Mouse (Mus musculus): ENCODE data around the gene Gse1.

Gse1 gene

DNA sequence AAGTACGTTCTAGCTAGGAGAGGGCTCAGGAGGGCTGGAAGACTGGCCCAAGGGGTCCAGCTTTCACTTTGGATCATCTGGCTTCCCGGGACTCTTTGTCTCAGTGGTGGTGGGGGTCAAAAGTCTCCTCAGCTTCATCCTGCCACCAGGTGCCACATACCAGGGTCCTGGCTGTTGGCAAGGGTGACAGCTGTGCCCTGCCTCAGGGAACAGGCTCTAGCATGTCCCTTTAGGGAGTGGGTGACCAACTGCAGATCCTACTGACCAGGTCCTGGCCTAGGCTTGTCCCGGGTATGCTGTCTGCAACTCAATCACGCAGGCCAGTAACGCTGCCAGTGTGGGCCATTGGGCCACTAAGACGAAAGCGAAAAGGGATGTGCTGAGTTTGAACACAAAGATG, 15.7 kb upstream of the Gse1 start:
- no peak for DNase-seq (ENCODE audit: low read depth, low spot score)

DNA sequence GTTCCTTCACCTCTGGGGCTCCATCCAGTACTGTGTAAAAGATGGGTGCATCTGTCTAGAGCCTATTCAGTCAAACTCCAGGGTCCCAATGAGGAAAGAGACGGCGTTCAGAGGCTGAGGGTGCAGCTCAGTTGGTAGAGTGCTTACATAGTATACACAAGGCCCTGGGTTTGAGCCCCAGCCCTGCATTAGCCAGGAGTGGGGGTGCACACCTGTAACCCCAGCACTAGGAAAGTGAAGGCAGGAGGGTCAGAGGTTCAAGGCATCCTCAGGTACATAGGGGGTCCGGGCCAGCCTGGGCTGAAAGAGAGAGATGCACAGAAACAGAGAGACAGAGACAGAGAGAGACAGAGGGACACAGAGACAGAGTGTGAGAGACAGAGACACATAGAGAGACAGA, 15.0 kb upstream of the Gse1 start:
- DNase-seq (ENCODE audit: low read depth, low spot score): no peak

DNA sequence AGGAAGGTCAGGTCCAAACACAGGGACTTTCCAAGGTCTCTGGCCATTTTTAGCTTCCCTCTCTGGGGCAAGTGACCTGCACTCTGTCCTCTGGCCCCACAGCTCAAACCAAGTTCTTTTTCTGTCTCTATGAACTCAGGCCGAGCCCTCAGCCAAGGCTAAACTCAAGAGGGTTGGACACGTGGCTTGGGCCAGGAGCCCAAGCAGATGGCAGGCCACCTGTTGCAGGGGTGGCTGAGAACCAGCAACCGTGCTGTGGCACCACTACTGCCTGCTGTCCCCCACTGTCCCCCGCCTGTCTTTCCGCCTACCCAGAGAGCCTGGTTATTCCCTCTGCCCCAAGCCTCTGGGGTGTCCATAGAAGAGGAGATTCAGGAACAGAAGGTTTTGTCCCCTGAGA, 14.3 kb upstream of the Gse1 start:
- DNase-seq (ENCODE audit: low read depth, low spot score): no peak

DNA sequence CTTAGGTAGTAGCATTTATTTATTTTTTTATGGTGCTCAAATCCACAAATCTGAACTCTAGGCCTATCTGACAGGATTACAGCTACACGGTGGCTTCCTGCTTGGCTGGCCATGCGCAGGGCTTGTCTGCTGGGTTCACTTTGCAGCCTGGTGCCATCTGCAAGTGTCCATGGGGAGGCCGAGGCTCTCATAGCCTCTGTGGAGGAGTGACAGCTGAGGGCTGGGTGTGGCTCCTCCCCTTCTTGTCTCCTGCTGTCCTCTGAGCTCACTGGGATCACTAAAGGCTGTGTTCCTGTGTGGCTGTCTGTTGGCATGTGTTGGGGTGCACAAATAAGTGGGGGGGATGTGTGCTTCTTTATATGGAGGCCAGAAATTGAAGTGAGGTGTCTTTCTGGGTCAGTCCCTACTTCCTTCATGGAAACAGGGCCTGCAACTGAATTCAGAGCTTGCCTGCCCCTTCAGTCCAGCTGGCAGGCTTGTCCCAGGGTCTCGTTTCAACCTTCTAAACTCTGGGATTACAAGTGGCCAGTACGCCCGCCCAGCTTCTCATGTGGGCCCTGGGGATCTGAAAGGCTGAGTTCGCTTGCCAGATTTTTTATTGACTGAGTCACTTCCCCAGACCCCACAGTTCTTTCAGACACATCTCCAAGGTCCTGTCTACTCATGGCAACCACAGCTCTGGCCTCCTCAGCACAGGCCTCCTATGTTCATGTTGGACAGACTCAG, 12.7 kb upstream of the Gse1 start:
- DNase-seq (ENCODE audit: low read depth, low spot score): no peak

DNA sequence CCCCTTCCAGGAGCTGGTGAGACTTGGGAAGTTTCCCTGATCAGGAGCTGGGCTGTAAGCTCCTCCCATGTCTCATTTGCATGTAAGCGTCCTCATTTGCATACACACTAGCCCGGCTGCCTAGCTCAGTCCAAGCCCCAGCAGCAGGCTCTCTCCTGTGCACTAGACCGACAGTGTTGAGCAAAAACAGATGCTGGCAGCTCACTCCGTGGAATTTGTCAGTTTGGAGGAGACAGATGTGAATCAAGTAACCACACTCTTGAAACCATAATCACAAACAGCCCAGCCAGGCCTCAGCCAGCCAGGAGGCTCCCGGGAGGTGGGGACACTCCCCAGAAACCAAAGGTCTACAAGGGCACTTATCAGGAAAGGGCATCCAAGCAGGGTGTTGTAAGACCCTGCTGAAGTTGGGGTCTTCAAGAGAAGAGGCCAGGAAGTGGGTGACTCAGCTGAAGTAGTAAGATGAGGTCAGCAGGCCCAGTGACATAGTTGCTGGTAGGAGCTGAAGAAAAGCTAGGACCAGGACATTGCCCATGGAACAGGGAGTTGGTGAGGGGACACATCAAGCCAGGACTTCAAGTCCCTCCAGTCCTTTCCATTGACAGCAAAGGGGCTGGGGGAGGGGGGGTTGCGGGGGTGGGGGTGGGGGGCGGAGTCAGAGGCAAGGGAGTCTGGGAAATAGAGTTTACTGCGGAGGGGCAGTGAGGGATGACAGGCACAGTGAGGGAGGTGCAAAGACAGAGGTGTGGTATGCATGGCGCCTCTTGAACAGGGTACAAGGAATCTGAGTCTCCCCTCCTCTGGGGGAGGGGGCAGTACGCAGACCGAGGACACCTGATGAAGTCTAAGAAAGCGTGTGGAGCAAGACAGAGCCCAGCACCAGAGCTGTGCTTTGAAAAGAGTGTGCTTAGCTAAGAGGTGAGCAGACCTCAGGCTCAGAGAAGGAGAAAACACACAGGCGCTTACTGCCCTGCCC, 11.1 kb upstream of the Gse1 start:
- DNase-seq (ENCODE audit: low read depth, low spot score): peak; percentile 82

DNA sequence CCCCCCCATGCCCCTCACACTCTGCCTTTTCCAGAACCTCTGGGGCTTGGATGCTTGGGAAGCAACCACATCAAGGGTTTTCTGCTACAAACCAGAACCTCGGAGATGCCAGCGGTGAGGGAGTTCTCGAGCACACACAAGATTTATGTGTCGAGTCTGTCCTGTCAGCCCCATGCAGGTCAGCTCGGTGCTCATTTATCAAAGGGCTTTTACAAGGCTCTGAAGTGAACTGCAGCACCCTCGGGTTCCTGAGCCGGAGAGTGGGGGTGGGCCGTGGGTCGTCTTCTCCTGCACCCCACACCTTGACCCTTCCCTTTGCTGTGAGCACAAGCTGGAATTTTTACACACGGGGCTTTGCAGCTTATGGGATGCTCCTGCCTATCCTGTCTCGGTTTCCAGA, 5.7 kb upstream of the Gse1 start:
- DNase-seq (ENCODE audit: low read depth, low spot score): no peak

DNA sequence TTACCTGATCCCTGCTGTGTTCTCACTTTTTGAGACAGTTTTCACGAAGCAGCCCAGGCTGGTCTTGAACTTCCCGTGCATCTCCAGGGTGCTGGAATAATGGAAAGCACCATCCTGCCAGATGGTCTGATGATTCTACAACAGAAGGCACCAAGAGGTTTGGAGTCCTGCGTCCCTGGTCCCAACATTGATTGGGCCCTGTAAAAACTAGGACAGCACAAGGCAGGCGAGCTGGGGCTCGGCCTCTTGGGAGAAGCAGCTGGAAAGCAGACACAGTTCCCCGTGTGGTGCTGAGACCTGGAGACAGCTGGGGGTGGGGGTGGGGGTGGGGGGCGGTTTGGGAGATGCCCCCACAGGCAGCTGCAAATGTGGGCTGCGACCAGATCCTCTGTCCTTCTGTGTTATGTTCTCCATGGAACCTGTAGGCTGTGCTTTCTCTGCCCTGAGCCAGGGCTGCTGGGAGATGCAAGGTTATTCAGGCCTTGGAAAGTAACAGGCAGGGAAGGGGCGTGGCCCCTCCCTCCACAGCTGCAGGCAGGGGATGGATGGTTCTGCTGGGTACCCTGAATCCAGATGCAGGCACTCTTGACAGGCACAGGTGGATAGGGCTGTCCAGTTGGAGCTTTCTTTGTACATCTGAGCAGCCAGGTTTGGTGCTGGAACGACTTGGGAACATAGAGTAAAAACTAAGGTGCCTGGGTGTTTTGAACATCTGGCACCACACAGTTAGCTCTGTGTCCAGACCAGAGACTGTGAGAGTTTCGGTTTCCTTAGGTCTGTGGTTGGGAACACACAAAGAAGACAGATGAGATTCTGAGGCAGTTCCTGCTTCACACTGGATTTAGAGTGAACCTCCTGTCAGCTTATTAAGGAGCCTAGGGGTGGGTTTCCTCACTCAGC, 3.5 kb upstream of the Gse1 start:
- DNase-seq (ENCODE audit: low read depth, low spot score): peak; percentile 39

DNA sequence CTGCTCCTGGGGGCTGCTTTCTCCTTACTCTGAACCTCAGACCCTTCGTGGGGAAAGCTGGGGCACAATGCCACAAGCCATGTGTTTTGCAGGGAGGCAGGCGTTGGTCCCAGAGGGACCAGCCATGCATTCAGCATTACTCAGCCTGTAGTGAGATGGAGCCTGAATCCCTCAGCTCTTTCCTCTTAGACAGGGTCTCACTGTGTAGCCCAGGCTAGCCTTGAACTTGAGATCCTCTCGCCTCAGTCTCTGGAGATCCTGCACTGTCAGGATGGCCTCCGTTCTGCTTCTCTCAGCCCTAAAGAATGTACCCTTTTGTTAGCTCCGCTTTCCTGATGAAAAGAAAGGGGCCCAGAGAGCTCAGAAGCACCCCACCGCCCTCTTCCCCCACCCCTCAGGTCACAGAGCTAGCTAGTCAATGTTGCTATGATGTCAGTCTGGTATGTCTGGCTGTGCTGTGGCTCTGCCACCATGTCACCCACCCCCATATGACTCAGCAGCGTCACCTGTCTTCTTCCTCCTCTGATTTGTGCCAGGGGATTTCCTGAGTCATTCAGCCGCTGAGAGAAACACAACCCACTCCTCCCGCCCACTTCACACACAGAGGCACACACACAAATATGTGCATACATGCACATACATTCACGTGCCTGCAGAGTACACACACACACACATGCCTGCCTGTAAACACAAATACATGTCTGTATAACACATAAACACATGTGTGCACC, 2.7 kb upstream of the Gse1 start:
- no peak for DNase-seq (ENCODE audit: low read depth, low spot score)

DNA sequence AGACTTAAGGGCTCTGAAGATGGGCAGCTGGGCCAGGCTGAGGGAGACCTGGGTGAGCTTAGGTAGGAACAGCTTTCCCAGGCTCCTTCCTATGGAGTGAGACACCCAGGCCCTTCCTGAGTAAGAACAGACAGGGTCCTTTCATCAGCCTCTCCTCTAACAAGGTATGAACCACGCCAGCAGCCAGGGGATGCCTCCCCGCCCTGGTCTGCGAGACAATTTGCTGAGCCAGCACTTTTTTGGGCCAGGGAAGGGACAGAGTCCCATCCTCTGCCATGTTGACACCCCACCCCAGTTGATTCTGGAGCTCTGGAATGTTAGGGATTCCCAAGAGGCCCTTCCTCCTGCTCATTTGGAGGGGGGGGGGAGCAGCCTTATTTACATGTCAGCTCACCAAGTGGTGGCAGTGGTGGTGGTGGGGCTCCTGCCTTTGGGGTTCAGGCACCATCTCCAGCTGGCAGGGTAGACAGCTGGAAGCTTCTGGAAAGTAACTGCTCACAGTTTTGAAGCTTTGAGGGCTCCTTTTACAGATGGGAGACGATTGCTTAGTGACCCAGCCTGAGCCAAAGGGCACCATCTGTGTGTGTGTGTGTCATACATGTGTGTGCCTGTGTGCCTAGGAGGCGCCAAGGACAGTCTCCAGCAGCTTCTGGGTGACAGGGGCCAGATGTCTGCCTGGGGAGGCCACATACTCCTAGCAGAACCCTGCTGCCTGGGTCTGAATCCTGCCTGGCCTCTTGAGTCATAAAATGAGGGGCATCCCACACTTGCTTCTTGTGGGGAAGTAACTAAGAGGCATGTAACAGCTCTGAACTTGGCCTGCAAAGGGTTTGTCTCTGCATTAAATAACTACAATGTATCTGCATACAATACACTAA, 1.3 kb upstream of the Gse1 start:
- no peak for DNase-seq (ENCODE audit: low read depth, low spot score)

DNA sequence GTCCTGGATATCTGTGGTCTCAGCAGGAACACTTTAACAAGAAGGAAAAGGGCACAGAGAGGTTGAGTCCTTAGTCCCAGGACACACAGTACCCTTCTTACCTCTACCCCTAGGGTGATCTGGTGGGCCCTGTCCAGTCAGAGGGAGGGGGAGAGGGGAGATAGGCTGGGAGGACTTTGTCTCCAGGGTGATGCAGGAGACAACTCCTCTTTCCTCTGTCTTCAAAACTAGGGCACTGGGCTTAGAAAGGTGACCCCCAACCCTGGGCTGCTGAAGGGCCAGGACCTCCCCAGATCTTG, 729 bp upstream of the Gse1 start:
- no peak for DNase-seq (ENCODE audit: low read depth, low spot score)

DNA sequence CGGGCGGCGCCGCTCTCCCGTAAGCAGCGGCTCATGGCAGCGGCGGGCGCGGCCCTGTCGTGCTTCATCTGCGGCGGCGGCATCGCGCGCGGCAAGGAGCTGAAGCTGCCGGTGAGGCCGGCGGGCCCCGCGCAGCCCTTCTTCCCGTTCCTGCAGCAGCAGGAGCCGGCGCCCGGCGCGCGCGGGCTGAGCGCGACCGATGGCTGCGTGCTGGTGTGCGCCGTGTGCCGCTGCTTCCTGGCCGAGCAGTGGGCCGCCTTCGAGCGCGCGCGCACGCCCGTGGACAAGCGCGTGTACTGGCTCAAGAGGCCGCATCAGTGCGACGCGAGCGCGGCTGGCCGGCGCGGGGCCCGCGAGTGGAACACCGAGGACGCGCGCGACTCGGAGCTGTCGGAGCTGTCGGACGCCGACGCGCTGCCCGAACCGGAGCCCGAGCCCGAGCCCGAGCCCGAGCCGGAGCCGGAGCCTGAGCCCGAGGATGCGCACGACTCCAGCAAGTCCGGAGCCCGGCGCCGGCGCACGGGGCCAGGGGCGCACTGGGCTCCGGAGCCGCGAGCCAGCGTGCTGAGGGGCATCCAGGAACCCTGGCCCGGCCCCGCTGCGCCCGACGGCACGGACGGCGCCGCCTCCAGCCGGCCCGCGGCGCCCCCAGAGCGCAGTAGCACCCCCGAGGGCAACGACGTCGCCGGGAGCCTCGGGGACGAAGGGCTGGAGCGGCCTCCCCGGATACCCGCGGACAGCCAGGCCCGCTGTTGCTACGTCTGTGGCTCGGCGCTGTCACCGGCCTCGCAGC, 721 bp downstream of the Gse1 start:
- peak; percentile 62 for DNase-seq (ENCODE audit: low read depth, low spot score)

DNA sequence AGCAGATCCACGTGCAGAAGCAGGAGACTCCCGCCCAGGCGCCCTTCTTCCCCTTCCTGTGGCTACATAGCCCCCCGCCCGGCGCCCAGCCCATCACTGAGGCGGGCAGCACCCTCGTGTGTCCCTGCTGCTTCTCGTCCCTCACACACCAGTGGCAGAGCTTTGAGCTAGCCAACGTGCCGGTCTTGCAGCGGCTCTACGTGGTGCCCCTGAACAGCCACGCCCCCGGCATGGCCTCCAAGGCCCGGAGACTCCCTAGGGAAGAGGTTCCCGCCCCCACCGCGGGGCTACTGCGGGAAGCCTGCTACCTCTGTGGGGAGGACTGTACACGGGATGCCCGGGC, 1.3 kb downstream of the Gse1 start:
- DNase-seq (ENCODE audit: low read depth, low spot score): peak; percentile 76

DNA sequence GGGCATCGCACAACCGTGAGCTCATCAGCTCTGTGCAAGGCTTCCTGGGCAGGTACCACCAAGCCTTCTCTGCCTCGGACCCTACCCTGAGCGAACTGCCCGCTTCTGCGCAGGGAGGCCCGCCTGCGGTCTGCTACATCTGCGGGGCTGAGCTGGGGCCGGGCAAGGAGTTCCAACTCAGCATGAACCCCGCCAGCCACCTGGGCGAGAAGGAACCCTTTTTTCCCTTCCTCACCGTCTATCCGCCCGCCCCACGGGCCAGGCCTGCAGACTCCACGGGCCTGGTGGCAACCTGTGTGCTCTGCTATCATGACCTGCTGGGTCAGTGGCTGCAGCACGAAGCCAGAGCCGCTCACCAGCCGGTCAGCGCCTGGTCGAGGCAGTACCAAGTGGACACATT, 1.8 kb downstream of the Gse1 start:
- DNase-seq (ENCODE audit: low read depth, low spot score): peak; percentile 30

DNA sequence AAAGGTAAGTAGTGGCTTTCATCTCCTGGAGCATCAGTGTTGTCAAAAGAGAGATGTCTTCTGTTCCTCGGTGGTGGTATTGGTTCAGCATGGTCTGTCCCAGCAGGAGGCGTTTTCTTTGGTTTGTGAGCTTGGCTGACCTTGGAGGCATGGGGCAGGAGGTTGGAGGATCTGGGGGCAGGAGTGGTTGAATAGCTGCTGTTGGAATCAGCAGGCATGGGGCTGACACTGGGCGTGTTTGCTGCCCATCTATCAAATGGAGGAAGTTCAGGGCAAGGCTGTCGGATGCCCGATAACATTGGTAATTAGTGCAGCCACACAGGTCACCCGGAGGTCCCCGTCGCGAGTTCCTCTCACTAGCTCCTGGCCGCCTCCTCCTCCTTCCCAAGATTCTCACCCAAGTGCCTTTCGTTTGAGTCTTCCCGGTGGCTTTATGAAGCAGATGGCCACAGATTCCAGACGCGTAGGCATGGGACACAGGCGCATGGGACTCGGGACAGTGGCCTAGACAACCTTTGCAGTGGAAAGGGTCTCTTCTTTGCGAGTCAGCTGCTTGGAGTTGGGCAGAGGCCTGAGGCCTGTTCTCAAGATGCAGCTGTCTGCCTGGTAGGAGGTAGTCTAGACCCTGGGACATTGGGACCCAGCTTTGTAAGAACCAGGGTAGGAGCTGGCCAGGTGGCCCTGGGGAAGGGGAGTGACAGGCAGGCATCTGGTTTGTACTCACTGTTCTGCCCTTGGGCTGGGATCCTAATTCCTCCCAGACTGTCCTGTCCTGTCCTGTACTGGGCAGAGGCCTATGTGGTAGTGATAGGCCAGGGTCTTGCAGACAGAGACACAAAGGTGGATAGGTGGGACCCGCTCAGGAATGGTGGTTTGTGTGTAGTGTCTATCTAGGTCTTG, 2.7 kb downstream of the Gse1 start:
- DNase-seq (ENCODE audit: low read depth, low spot score): peak; percentile 22

DNA sequence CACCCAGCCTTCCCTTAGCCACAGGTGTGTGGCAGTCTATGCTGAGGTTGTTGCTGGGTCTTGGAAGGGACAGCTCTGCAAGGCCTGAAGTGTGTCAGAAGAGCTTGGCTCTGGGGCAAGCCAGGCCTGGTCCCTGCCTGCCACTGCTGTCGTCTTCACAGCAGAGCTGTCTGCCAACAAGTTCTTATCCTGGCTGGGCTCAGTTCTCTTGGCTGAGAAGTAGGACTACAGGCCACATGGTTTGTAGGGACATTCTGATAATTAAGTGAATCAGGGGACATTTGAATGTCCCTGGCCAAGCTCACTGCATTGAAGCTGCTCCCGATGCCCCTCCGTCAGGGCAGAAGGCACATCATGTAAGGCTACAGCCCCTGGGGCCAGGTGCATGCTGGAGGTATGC, 3.6 kb downstream of the Gse1 start:
- no peak for DNase-seq (ENCODE audit: low read depth, low spot score)

DNA sequence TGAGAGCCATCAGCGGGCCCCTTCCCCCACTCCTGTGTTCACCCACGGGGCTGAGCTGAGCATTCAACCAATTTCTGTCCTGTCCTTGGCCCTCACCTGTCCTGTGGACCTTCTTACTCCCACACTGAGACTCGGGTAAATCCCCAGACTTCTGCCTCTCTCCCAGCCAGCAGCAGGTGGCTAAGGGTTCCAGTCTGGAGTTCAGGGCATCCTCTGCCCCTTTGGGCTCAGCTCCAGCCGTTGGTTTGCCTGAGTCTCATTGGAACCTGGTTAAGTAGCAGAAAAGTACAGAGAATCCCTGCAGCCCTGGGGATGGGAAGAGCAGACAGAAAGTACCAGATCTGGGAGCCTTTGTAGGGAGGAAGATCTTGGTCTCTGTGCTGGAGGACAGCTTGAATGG, 4.1 kb downstream of the Gse1 start:
- DNase-seq (ENCODE audit: low read depth, low spot score): no peak

DNA sequence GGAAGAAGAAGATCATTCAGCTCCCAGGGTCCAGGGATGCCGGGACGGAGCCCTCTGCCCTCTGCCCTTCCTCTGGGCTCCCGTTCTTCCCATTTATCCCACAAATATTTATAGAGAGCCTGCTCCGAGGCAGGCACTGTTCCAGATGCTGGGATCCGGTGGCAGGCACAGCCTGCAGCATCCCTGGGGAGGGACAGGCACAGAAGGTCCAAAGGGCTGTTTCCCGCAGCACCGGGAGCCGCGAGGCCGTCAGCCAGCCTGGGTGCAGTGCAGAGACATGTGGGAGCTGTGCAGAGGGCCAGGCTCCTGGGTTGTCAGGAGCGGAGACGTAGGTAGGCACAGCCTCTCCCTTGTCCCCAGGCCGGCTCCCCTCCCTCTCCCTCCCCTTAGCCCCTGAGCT, 4.7 kb downstream of the Gse1 start:
- no peak for DNase-seq (ENCODE audit: low read depth, low spot score)

DNA sequence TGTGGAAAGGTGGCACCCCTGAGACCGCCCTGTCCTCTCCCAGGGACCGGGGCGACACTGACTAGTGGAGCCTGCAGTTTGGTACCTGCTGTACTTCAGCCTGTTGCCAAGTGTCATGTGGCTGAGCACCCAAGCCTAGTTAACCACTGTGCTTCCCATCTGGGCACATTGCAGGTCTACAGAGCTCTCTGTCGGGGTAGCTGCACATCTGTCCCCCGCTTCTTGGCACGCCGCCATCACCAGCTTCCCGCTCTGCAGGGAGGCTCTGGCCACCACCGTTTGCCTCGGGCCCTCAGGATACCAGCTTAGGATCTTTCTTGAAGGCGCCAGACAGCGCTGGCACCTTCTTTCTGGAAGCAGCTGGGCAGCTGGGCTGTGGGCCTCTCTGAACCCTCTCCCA, 6.2 kb downstream of the Gse1 start:
- DNase-seq (ENCODE audit: low read depth, low spot score): no peak

DNA sequence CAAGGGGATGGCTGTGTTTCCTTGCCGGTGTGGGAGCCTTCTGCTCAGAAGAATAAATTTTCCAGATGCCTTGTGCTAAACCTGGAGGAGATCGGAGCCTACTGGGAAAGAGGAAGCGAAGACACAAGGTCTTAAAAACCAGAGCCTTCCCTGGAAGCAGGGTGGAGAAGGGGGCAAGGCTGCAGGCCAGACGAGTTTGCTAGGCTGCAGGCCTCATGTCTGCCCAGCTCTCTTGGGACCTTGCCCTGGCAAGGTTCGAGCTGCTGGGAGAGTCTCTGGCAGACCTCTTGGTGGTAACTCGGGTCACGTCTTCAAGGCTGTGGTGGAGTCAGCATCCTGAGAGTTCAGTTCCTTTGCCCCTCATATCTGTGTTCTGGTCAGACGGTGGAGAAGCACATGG, 6.6 kb downstream of the Gse1 start:
- DNase-seq (ENCODE audit: low read depth, low spot score): no peak
